ENCODE assay signal across 20 mouse cellular contexts in genomic region chr14:121991921-121992320, GRCm38 (mm10). TPM values are rescaled to one million over a fixed set of nuclear protein-coding genes. Genes with fewer than 3 reads are reported as not detected.
DNase-seq lines count a peak whose midpoint lies in the region; ATAC-seq and TF ChIP-seq lines count a peak whose summit lies in the region.
"Had no signal": no experiment of that assay in that cellular context is flagged by ENCODE, and none has a peak within 500 bp of the region (broad histone marks: within the 10 kb centered on the region; RNA-seq: fewer than 3 reads in every experiment).

No protein-coding gene starts in this region.

- H3K36me3 ChIP-seq in heart, embryonic 15.5 days = peaks cover 3% of the 10 kb centered on the region; the same call in 1 of the 2 replicates
- no peaks in the 10 kb centered on the region for H3K36me3 ChIP-seq in stomach, embryonic 15.5 days

- peaks cover 5% of the 10 kb centered on the region for H3K4me1 ChIP-seq in heart, embryonic 15.5 days (replicated peaks)
- H3K4me1 ChIP-seq in bone marrow, adult 2 months (ENCODE audit: control insufficient read depth, insufficient read depth, low read length) = peaks cover 14% of the 10 kb centered on the region
- no peaks in the 10 kb centered on the region for H3K4me1 ChIP-seq in stomach, embryonic 15.5 days
- H3K4me1 ChIP-seq: midbrain, embryonic 13.5 days; neural tube, embryonic 12.5 days had no signal

- no peak for TF ChIP-seq CTCF in bone marrow, adult 2 months (IDR thresholded peaks at IDR 0.05; ENCODE audit: control insufficient read depth, insufficient read depth, low read length)

- H3K4me3 ChIP-seq in heart, embryonic 15.5 days = no peak overlapping the region
- H3K4me3 ChIP-seq in bone marrow, adult 2 months (replicated peaks; ENCODE audit: control insufficient read depth, low read depth, low read length) = no peak overlapping the region
- no peak overlapping the region for H3K4me3 ChIP-seq in stomach, embryonic 15.5 days (replicated peaks)
- H3K4me3 ChIP-seq: liver, embryonic 13.5 days; midbrain, embryonic 13.5 days; neural tube, embryonic 12.5 days had no signal

- no peaks in the 10 kb centered on the region for H3K27me3 ChIP-seq in heart, embryonic 15.5 days
- no peaks in the 10 kb centered on the region for H3K27me3 ChIP-seq in stomach, embryonic 15.5 days (replicated peaks)
- H3K27me3 ChIP-seq: liver, embryonic 13.5 days; midbrain, embryonic 13.5 days; neural tube, embryonic 12.5 days had no signal

- no peak for ATAC-seq in heart, embryonic 15.5 days (replicated peaks; ENCODE audit: insufficient number of reproducible peaks, insufficient read depth, low FRiP score, low read depth)
- no peak for ATAC-seq in stomach, embryonic 15.5 days (ENCODE audit: insufficient read depth, low FRiP score, low read depth)
- ATAC-seq in megakaryocyte, adult 5-6 weeks (ENCODE audit: poor library complexity, severe bottlenecking) = no peak
- ATAC-seq: forebrain, postnatal 0 days; midbrain, embryonic 13.5 days had no signal

- peak overlapping the region; percentile 35; the same call in 1 of the 2 replicates for H3K27ac ChIP-seq in heart, embryonic 15.5 days
- peak overlapping the region; percentile 43 for H3K27ac ChIP-seq in bone marrow, adult 2 months (ENCODE audit: control insufficient read depth, insufficient read depth, low read depth, low read length, poor library complexity)
- 0 out of 2 replicates have a peak overlapping the region, but pooled peaks have one; percentile 11 for H3K27ac ChIP-seq in stomach, embryonic 15.5 days
- H3K27ac ChIP-seq: liver, embryonic 13.5 days; midbrain, embryonic 13.5 days; neural tube, embryonic 12.5 days had no signal

- TF ChIP-seq POLR2A in bone marrow, adult 2 months (IDR thresholded peaks at IDR 0.05; ENCODE audit: borderline replicate concordance, control insufficient read depth, low read depth, low read length) = no peak

- no peak overlapping the region for H3K9ac ChIP-seq in heart, embryonic 15.5 days
- H3K9ac ChIP-seq in stomach, embryonic 15.5 days = no peak overlapping the region
- H3K9ac ChIP-seq: forebrain, postnatal 0 days; liver, embryonic 13.5 days; midbrain, embryonic 13.5 days; neural tube, embryonic 12.5 days had no signal

- DNase-seq in heart, adult 18-20 months = no peak
- DNase-seq in 3T3-L1 (ENCODE audit: low read depth, low spot score) = peak; percentile 62
- DNase-seq in neural tube, embryonic 10.5 days (ENCODE audit: extremely low spot score, low spot score) = no peak
- no peak for DNase-seq in urinary bladder, postnatal 36 days (ENCODE audit: low spot score in 2 of 2)
- DNase-seq: cerebellum, adult 8-10 months; forebrain, postnatal 0 days; gastrocnemius, postnatal 10 days; kidney, postnatal 10 days; liver, embryonic 13.5 days had no signal

- no peak overlapping the region for H3K4me2 ChIP-seq in heart, embryonic 15.5 days
- H3K4me2 ChIP-seq in stomach, embryonic 15.5 days = no peak overlapping the region
- H3K4me2 ChIP-seq: liver, embryonic 13.5 days; midbrain, embryonic 13.5 days; neural tube, embryonic 12.5 days had no signal

- no peaks in the 10 kb centered on the region for H3K9me3 ChIP-seq in heart, embryonic 15.5 days (replicated peaks)
- H3K9me3 ChIP-seq in stomach, embryonic 15.5 days = no peaks in the 10 kb centered on the region
- H3K9me3 ChIP-seq: liver, embryonic 13.5 days; midbrain, embryonic 13.5 days; neural tube, embryonic 12.5 days had no signal

RNA-seq across cellular contexts. Expression of gene Gpr183, which starts 26.9 kb away (rescaled TPM):
- 1.8 and 3.1 TPM in 2 replicates for polyA plus RNA-seq in heart, embryonic 15.5 days (2015; fragmentation: Nextera tagmentation; extraction: Ambion mirVana)
- 1 to 10 TPM in 1 of 2 experiments, under 1 TPM in 1; 0.62 to 1.8 TPM for total RNA-seq in heart, adult 18-20 months (2021)
- 0.83 and 1.5 TPM in 2 replicates for polyA plus RNA-seq in bone marrow, adult 2 months (2011; ENCODE audit: insufficient read depth, insufficient read length, low replicate concordance, missing spikeins)
- polyA plus RNA-seq in stomach, embryonic 15.5 days (2015; fragmentation: Nextera tagmentation; extraction: Ambion mirVana) = 4.1 and 4.3 TPM in 2 replicates
- 39.0 and 39.1 TPM in 2 replicates for total RNA-seq in megakaryocyte, adult 5-6 weeks (2015)
- 33.8 and 36.4 TPM in 2 replicates for total RNA-seq in megakaryocyte, adult 5-6 weeks (2017)

RNA-seq across cellular contexts. Expression of gene Timm8a2, which starts 42.6 kb away (rescaled TPM):
- not detected in 2 replicates for polyA plus RNA-seq in heart, embryonic 15.5 days (2015; fragmentation: Nextera tagmentation; extraction: Ambion mirVana)
- not detected for total RNA-seq in heart, adult 18-20 months (2021)
- polyA plus RNA-seq in bone marrow, adult 2 months (2011; ENCODE audit: insufficient read depth, insufficient read length, low replicate concordance, missing spikeins) = not detected in 2 replicates
- polyA plus RNA-seq in stomach, embryonic 15.5 days (2015; fragmentation: Nextera tagmentation; extraction: Ambion mirVana) = not detected in 2 replicates
- total RNA-seq in megakaryocyte, adult 5-6 weeks (2015) = not detected in 2 replicates
- 0.18 TPM in 1 of 2 replicates, not detected in the other for total RNA-seq in megakaryocyte, adult 5-6 weeks (2017)
- total RNA-seq: forebrain, postnatal 0 days; gastrocnemius, postnatal 10 days; layer of hippocampus, postnatal 14 days; left cerebral cortex, postnatal 36 days; MEL had no signal
- polyA plus RNA-seq: forebrain, postnatal 0 days; heart, embryonic 14.5 days; intestine, embryonic 14.5 days; liver, embryonic 13.5 days; midbrain, embryonic 13.5 days; neural tube, embryonic 12.5 days had no signal
